Mouse (Mus musculus): ENCODE measurements around the gene Lgalsl.

GRCm38 (mm10) chr11:20788070-20788469 lies 42.8 kb downstream of the Lgalsl start:
- TF ChIP-seq CTCF (IDR thresholded peaks at IDR 0.05; ENCODE audit: low read depth) (no peak), EP300 (IDR thresholded peaks at IDR 0.05; ENCODE audit: low read depth) (no peak)
